Comparison of ENCODE assay signal across 36 mouse cellular contexts in the genomic region with DNA sequence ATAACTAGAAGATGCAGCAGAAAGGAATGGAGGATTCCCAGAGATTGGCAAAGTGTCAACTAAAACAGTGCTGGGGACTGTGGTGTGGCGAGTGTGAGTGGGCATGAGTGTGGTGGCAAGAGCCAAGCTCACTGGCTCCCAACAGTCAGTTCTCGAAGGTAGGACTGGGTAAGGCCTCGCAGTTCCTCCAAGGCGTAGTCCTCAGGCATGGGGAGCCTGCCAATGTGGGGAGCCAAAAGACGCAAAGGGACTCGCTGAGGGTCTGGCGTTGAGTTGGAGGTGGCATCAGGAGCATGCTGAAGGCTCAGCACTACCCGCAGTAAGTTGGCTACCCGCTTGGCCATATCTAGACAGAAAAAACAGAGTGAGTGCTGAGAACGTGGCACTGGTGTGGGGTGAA. TPM values are rescaled to one million over a fixed set of nuclear protein-coding genes. Genes with fewer than 3 reads are reported as not detected.
"Had no signal": no experiment of that assay in that cellular context is flagged by ENCODE, and none has a peak within 500 bp of the region (broad histone marks: within the 10 kb centered on the region; RNA-seq: fewer than 3 reads in every experiment).

No protein-coding gene starts in this region.

- H3K4me1 ChIP-seq: limb, embryonic 10.5 days; limb, embryonic 12.5 days; limb, embryonic 13.5 days; limb, embryonic 15.5 days; liver, embryonic 12.5 days; liver, embryonic 13.5 days; liver, embryonic 15.5 days; lung, embryonic 15.5 days; midbrain, embryonic 10.5 days; midbrain, embryonic 12.5 days; midbrain, embryonic 13.5 days; midbrain, embryonic 15.5 days; neural tube, embryonic 12.5 days; neural tube, embryonic 13.5 days had no signal

- H3K4me3 ChIP-seq: limb, embryonic 10.5 days; limb, embryonic 12.5 days; limb, embryonic 13.5 days; limb, embryonic 15.5 days; liver, embryonic 12.5 days; liver, embryonic 13.5 days; liver, embryonic 15.5 days; lung, embryonic 15.5 days; megakaryocyte, embryonic 14.5 days; midbrain, embryonic 10.5 days; midbrain, embryonic 12.5 days; midbrain, embryonic 13.5 days; midbrain, embryonic 15.5 days; neural tube, embryonic 12.5 days; neural tube, embryonic 13.5 days had no signal

- H3K27ac ChIP-seq: limb, embryonic 10.5 days; limb, embryonic 12.5 days; limb, embryonic 13.5 days; limb, embryonic 15.5 days; liver, embryonic 12.5 days; liver, embryonic 13.5 days; liver, embryonic 14.5 days; liver, embryonic 15.5 days; lung, embryonic 15.5 days; macrophage; midbrain, embryonic 10.5 days; midbrain, embryonic 12.5 days; midbrain, embryonic 13.5 days; midbrain, embryonic 15.5 days; neural tube, embryonic 12.5 days; neural tube, embryonic 13.5 days had no signal

- H3K4me2 ChIP-seq: limb, embryonic 12.5 days; limb, embryonic 13.5 days; limb, embryonic 15.5 days; liver, embryonic 11.5 days; liver, embryonic 12.5 days; liver, embryonic 13.5 days; liver, embryonic 15.5 days; lung, embryonic 14.5 days; lung, embryonic 15.5 days; midbrain, embryonic 12.5 days; midbrain, embryonic 13.5 days; midbrain, embryonic 15.5 days; neural tube, embryonic 12.5 days; neural tube, embryonic 13.5 days had no signal

- H3K9ac ChIP-seq: limb, embryonic 12.5 days; limb, embryonic 13.5 days; limb, embryonic 15.5 days; liver, embryonic 12.5 days; liver, embryonic 13.5 days; liver, embryonic 14.5 days; liver, embryonic 15.5 days; liver, postnatal 0 days; lung, embryonic 14.5 days; lung, embryonic 15.5 days; midbrain, embryonic 12.5 days; midbrain, embryonic 13.5 days; midbrain, embryonic 15.5 days; neural tube, embryonic 12.5 days; neural tube, embryonic 13.5 days had no signal

- ATAC-seq: liver, embryonic 12.5 days; liver, postnatal 0 days; lung, postnatal 0 days; midbrain, embryonic 13.5 days; midbrain, embryonic 15.5 days; midbrain, embryonic 16.5 days had no signal

- H3K27me3 ChIP-seq: limb, embryonic 12.5 days; limb, embryonic 13.5 days; limb, embryonic 15.5 days; liver, embryonic 13.5 days; liver, embryonic 15.5 days; lung, embryonic 15.5 days; midbrain, embryonic 12.5 days; midbrain, embryonic 13.5 days; midbrain, embryonic 15.5 days; neural tube, embryonic 12.5 days; neural tube, embryonic 13.5 days had no signal

- H3K9me3 ChIP-seq: limb, embryonic 10.5 days; limb, embryonic 12.5 days; limb, embryonic 13.5 days; limb, embryonic 15.5 days; liver, embryonic 12.5 days; liver, embryonic 13.5 days; liver, embryonic 15.5 days; lung, embryonic 15.5 days; megakaryocyte, embryonic 14.5 days; midbrain, embryonic 10.5 days; midbrain, embryonic 12.5 days; midbrain, embryonic 13.5 days; midbrain, embryonic 15.5 days; neural tube, embryonic 12.5 days; neural tube, embryonic 13.5 days had no signal

- DNase-seq: left cerebral cortex, postnatal 4 days; liver; liver, embryonic 13.5 days; liver, postnatal 0 days; lung, adult 18-20 months; lung, adult 2 months; lung, embryonic 14.5 days; lung, postnatal 10 days; lung, postnatal 14 days; lung, postnatal 36 days; lung, postnatal 4 days; midbrain, embryonic 14.5 days had no signal

RNA-seq across cellular contexts. Expression of gene Chrna10, which starts 3.7 kb away (rescaled TPM):
- polyA plus RNA-seq: limb, embryonic 11.5 days; limb, embryonic 12.5 days; limb, embryonic 13.5 days; limb, embryonic 15.5 days; liver, embryonic 11.5 days; liver, embryonic 12.5 days; liver, embryonic 13.5 days; liver, embryonic 14.5 days; liver, embryonic 15.5 days; liver, embryonic 16.5 days; liver, postnatal 0 days; lung, embryonic 14.5 days; macrophage; midbrain, embryonic 10.5 days; midbrain, embryonic 12.5 days; midbrain, embryonic 13.5 days; midbrain, embryonic 14.5 days; midbrain, embryonic 15.5 days; midbrain, embryonic 16.5 days; midbrain, postnatal 0 days; neural tube, embryonic 11.5 days; neural tube, embryonic 12.5 days; neural tube, embryonic 13.5 days had no signal

RNA-seq across cellular contexts. Expression of gene Art5, which starts 11.0 kb away (rescaled TPM):
- polyA plus RNA-seq: liver, adult 2 months; macrophage; midbrain, embryonic 16.5 days had no signal

RNA-seq across cellular contexts. Expression of gene Art1, which starts 18.8 kb away (rescaled TPM):
- polyA plus RNA-seq: liver, adult 2 months; macrophage had no signal

RNA-seq across cellular contexts. Expression of gene Trpc2, which starts 37.4 kb away (rescaled TPM):
- polyA plus RNA-seq: limb, embryonic 10.5 days; limb, embryonic 11.5 days; limb, embryonic 12.5 days; limb, embryonic 13.5 days; limb, embryonic 15.5 days; liver, adult 2 months; liver, embryonic 11.5 days; liver, embryonic 12.5 days; liver, embryonic 13.5 days; liver, embryonic 15.5 days; liver, postnatal 0 days; lung, adult 2 months; lung, embryonic 14.5 days; lung, embryonic 15.5 days; lung, postnatal 0 days; midbrain, embryonic 10.5 days; midbrain, embryonic 12.5 days; midbrain, embryonic 13.5 days; midbrain, embryonic 15.5 days; midbrain, embryonic 16.5 days; midbrain, postnatal 0 days; neural tube, embryonic 11.5 days had no signal

RNA-seq across cellular contexts. Expression of gene Xntrpc, which starts 54.8 kb away (rescaled TPM):
- polyA plus RNA-seq: macrophage had no signal
